Mouse (Mus musculus): ENCODE results near the gene Gsn.

Gsn gene

GRCm38 (mm10) chr2:35253751-35254150 lies 2.4 kb upstream of the Gsn start:
- no peak for DNase-seq (ENCODE audit: low spot score)

- DNase-seq (ENCODE audit: low spot score): no peak
Measured at GRCm38 (mm10) chr2:35255004-35255403, 1.2 kb upstream of the Gsn start.

- no peak for DNase-seq (ENCODE audit: low spot score)
Measured at GRCm38 (mm10) chr2:35255462-35255861, 718 bp upstream of the Gsn start.

GRCm38 (mm10) chr2:35256932-35257331 lies 752 bp downstream of the Gsn start:
- DNase-seq (ENCODE audit: low spot score): no peak

GRCm38 (mm10) chr2:35257886-35258285 lies 1.7 kb downstream of the Gsn start:
- no peak for DNase-seq (ENCODE audit: low spot score)

GRCm38 (mm10) chr2:35258590-35258989 lies 2.4 kb downstream of the Gsn start:
- no peak for DNase-seq (ENCODE audit: low spot score)

- DNase-seq (ENCODE audit: low spot score): no peak
Measured at GRCm38 (mm10) chr2:35259338-35260080, 3.3 kb downstream of the Gsn start.

- DNase-seq (ENCODE audit: low spot score): no peak
Measured at GRCm38 (mm10) chr2:35260291-35260690, 4.1 kb downstream of the Gsn start.

GRCm38 (mm10) chr2:35264095-35264494 lies 7.9 kb downstream of the Gsn start:
- DNase-seq (ENCODE audit: low spot score): no peak

- no peak for DNase-seq (ENCODE audit: low spot score)
Measured at GRCm38 (mm10) chr2:35265296-35265695, 9.1 kb downstream of the Gsn start.

- no peak for DNase-seq (ENCODE audit: low spot score)
Measured at GRCm38 (mm10) chr2:35265775-35266174, 9.6 kb downstream of the Gsn start.

- DNase-seq (ENCODE audit: low spot score): no peak
Measured at GRCm38 (mm10) chr2:35266251-35266905, 10.2 kb downstream of the Gsn start.

GRCm38 (mm10) chr2:35267156-35267875 lies 11.1 kb downstream of the Gsn start:
- no peak for DNase-seq (ENCODE audit: low spot score)

GRCm38 (mm10) chr2:35267876-35268566 lies 11.8 kb downstream of the Gsn start:
- no peak for DNase-seq (ENCODE audit: low spot score)

- DNase-seq (ENCODE audit: low spot score): no peak
Measured at GRCm38 (mm10) chr2:35269136-35269535, 13.0 kb downstream of the Gsn start.

- DNase-seq (ENCODE audit: low spot score): peak; percentile 41
Measured at GRCm38 (mm10) chr2:35269716-35270260, 13.6 kb downstream of the Gsn start.

GRCm38 (mm10) chr2:35270531-35270984 lies 14.4 kb downstream of the Gsn start:
- no peak for DNase-seq (ENCODE audit: low spot score)

GRCm38 (mm10) chr2:35271817-35272216 lies 15.6 kb downstream of the Gsn start:
- DNase-seq (ENCODE audit: low spot score): no peak

GRCm38 (mm10) chr2:35272881-35273280 lies 16.7 kb downstream of the Gsn start:
- DNase-seq (ENCODE audit: low spot score): no peak

GRCm38 (mm10) chr2:35273536-35273935 lies 17.4 kb downstream of the Gsn start:
- DNase-seq (ENCODE audit: low spot score): peak; percentile 33

GRCm38 (mm10) chr2:35277686-35278085 lies 21.5 kb downstream of the Gsn start:
- peak; percentile 67 for DNase-seq (ENCODE audit: low spot score)

Data from testis, postnatal 14 days (tissue).